Mouse (Mus musculus): ENCODE measurements around the gene Cd70. TPM values are rescaled to one million over a fixed set of nuclear protein-coding genes. Genes with fewer than 3 reads are reported as not detected.

Cd70 gene
- polyA plus RNA-seq, 1 experiment from 2014 or later: not detected

GRCm38 (mm10) chr17:57188510-57189192, 39.1 kb upstream of the Cd70 start:
- Histone ChIP-seq H3K9ac (replicated peaks) (no peak overlapping the region), H3K36me3 (replicated peaks; ENCODE audit: insufficient read depth, low read length) (no peaks in the 10 kb centered on the region), H3K4me2 (ENCODE audit: low read depth, low read length) (peak overlapping the region; percentile 38; the same call in 1 of the 2 replicates), H3K27me3 (ENCODE audit: insufficient read depth, low read length) (no peaks in the 10 kb centered on the region), H3K27ac (ENCODE audit: low read depth) (no peak overlapping the region), H3K4me1 (ENCODE audit: insufficient read depth) (peaks cover 2% of the 10 kb centered on the region; the same call in 1 of the 2 replicates), H3K9me3 (ENCODE audit: low read length) (no peaks in the 10 kb centered on the region), H3K4me3 (ENCODE audit: low read depth, low read length) (no peak overlapping the region)
- WGBS (ENCODE audit: insufficient replicate concordance): 44% methylated on average over 12 of the region's 12 CpGs
- TF ChIP-seq CTCF (IDR thresholded peaks at IDR 0.05; ENCODE audit: low read depth) (no peak), EP300 (IDR thresholded peaks at IDR 0.05; ENCODE audit: low read depth) (no peak)
- no peak for ATAC-seq
- DNase-seq: no peak

GRCm38 (mm10) chr17:57185641-57186040, 36.1 kb upstream of the Cd70 start:
- H3K9me3 ChIP-seq (ENCODE audit: low read length): no peaks in the 10 kb centered on the region
- no peak overlapping the region for H3K9ac ChIP-seq (replicated peaks)
- DNase-seq (no peak), ATAC-seq (no peak)
- no peak overlapping the region for H3K27ac ChIP-seq (ENCODE audit: low read depth)
- TF ChIP-seq EP300 (IDR thresholded peaks at IDR 0.05; ENCODE audit: low read depth) (no peak), CTCF (IDR thresholded peaks at IDR 0.05; ENCODE audit: low read depth) (no peak)
- H3K27me3 ChIP-seq (ENCODE audit: insufficient read depth, low read length): no peaks in the 10 kb centered on the region
- 22% methylated on average over 2 of the region's 2 CpGs for WGBS (ENCODE audit: insufficient replicate concordance)
- H3K4me2 ChIP-seq (ENCODE audit: low read depth, low read length): no peak overlapping the region
- H3K4me3 ChIP-seq (ENCODE audit: low read depth, low read length): no peak overlapping the region
- H3K36me3 ChIP-seq (replicated peaks; ENCODE audit: insufficient read depth, low read length): no peaks in the 10 kb centered on the region
- peaks cover 2% of the 10 kb centered on the region; the same call in 1 of the 2 replicates for H3K4me1 ChIP-seq (ENCODE audit: insufficient read depth)

- DNase-seq (no peak), ATAC-seq (no peak)
- Histone ChIP-seq H3K36me3 (replicated peaks; ENCODE audit: insufficient read depth, low read length) (no peaks in the 10 kb centered on the region), H3K27ac (ENCODE audit: low read depth) (no peak overlapping the region), H3K4me3 (ENCODE audit: low read depth, low read length) (no peak overlapping the region), H3K4me2 (ENCODE audit: low read depth, low read length) (no peak overlapping the region), H3K9me3 (ENCODE audit: low read length) (no peaks in the 10 kb centered on the region), H3K4me1 (ENCODE audit: insufficient read depth) (no peaks in the 10 kb centered on the region), H3K27me3 (ENCODE audit: insufficient read depth, low read length) (no peaks in the 10 kb centered on the region), H3K9ac (replicated peaks) (no peak overlapping the region)
- 40% methylated on average over 3 of the region's 3 CpGs for WGBS (ENCODE audit: insufficient replicate concordance)
- TF ChIP-seq CTCF (IDR thresholded peaks at IDR 0.05; ENCODE audit: low read depth) (no peak), EP300 (IDR thresholded peaks at IDR 0.05; ENCODE audit: low read depth) (no peak)
These were observed 33.3 kb upstream of the Cd70 start for GRCm38 (mm10) chr17:57182871-57183270.

DNA sequence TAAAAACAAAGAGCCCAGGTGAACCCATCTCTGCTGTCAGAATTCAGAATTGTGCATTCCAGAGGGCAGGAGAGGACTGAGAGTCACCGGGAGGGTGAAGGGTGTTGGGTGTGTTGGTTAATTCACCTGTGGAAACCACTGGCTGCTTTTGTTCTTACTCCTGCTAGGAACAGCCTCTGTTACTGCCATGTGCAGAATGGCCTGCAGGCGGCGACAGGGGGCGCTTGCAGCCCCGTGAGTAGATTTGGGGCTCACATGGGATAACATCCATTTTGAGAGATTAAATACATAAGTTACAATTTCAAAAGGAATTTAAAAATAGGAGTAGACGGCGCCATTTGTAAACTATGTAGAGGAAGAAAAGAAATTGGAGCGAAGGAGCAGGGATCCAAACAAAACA, 30.8 kb upstream of the Cd70 start:
- peak; percentile 65 for TF ChIP-seq CTCF (IDR thresholded peaks at IDR 0.05; ENCODE audit: low read depth)
- TF ChIP-seq EP300 (IDR thresholded peaks at IDR 0.05; ENCODE audit: low read depth): no peak
- 35% methylated on average over 8 of the region's 8 CpGs for WGBS (ENCODE audit: insufficient replicate concordance)
- Histone ChIP-seq H3K27me3 (ENCODE audit: insufficient read depth, low read length) (no peaks in the 10 kb centered on the region), H3K4me2 (ENCODE audit: low read depth, low read length) (no peak overlapping the region), H3K4me1 (ENCODE audit: insufficient read depth) (no peaks in the 10 kb centered on the region), H3K4me3 (ENCODE audit: low read depth, low read length) (no peak overlapping the region), H3K36me3 (replicated peaks; ENCODE audit: insufficient read depth, low read length) (no peaks in the 10 kb centered on the region), H3K9ac (replicated peaks) (no peak overlapping the region), H3K9me3 (ENCODE audit: low read length) (no peaks in the 10 kb centered on the region), H3K27ac (ENCODE audit: low read depth) (no peak overlapping the region)
- ATAC-seq: no peak
- peak; percentile 59 for DNase-seq

GRCm38 (mm10) chr17:57173351-57173750, 23.8 kb upstream of the Cd70 start:
- no peaks in the 10 kb centered on the region for H3K9me3 ChIP-seq (ENCODE audit: low read length)
- 54% methylated on average over 4 of the region's 4 CpGs for WGBS (ENCODE audit: insufficient replicate concordance)
- no peak overlapping the region for H3K4me3 ChIP-seq (ENCODE audit: low read depth, low read length)
- no peak overlapping the region for H3K4me2 ChIP-seq (ENCODE audit: low read depth, low read length)
- no peaks in the 10 kb centered on the region for H3K27me3 ChIP-seq (ENCODE audit: insufficient read depth, low read length)
- TF ChIP-seq CTCF (IDR thresholded peaks at IDR 0.05; ENCODE audit: low read depth) (no peak), EP300 (IDR thresholded peaks at IDR 0.05; ENCODE audit: low read depth) (no peak)
- ATAC-seq (no peak), DNase-seq (no peak)
- no peaks in the 10 kb centered on the region for H3K36me3 ChIP-seq (replicated peaks; ENCODE audit: insufficient read depth, low read length)
- H3K4me1 ChIP-seq (ENCODE audit: insufficient read depth): no peaks in the 10 kb centered on the region
- no peak overlapping the region for H3K9ac ChIP-seq (replicated peaks)
- no peak overlapping the region for H3K27ac ChIP-seq (ENCODE audit: low read depth)

GRCm38 (mm10) chr17:57172378-57172777, 22.8 kb upstream of the Cd70 start:
- no peak overlapping the region for H3K9ac ChIP-seq (replicated peaks)
- no peak for DNase-seq
- 63% methylated on average over 5 of the region's 5 CpGs for WGBS (ENCODE audit: insufficient replicate concordance)
- H3K27me3 ChIP-seq (ENCODE audit: insufficient read depth, low read length): no peaks in the 10 kb centered on the region
- H3K36me3 ChIP-seq (replicated peaks; ENCODE audit: insufficient read depth, low read length): no peaks in the 10 kb centered on the region
- ATAC-seq: no peak
- no peaks in the 10 kb centered on the region for H3K9me3 ChIP-seq (ENCODE audit: low read length)
- no peak for TF ChIP-seq EP300 (IDR thresholded peaks at IDR 0.05; ENCODE audit: low read depth)
- TF ChIP-seq CTCF (IDR thresholded peaks at IDR 0.05; ENCODE audit: low read depth): no peak
- H3K4me3 ChIP-seq (ENCODE audit: low read depth, low read length): no peak overlapping the region
- no peaks in the 10 kb centered on the region for H3K4me1 ChIP-seq (ENCODE audit: insufficient read depth)
- H3K4me2 ChIP-seq (ENCODE audit: low read depth, low read length): no peak overlapping the region
- no peak overlapping the region for H3K27ac ChIP-seq (ENCODE audit: low read depth)
